Mouse (Mus musculus) myocyte (in vitro differentiated cells): ENCODE measurements around the gene Alk.

Experiments used
- CEBPB ChIP-seq: IDR thresholded peaks from 2 replicates; pipeline ENCODE4 v1.6.1; 2011; ENCODE audit warnings: mild to moderate bottlenecking, moderate library complexity; ENCODE audit not compliant: poor library complexity, insufficient read depth, severe bottlenecking
- E2F4 ChIP-seq: IDR thresholded peaks from one replicate; pipeline ENCODE4 v1.6.1; 2011; ENCODE audit warnings: mild to moderate bottlenecking, control low read depth, moderate library complexity; ENCODE audit not compliant: insufficient read depth
- MAX ChIP-seq: IDR thresholded peaks from one replicate; pipeline ENCODE4 v1.6.1; 2011; ENCODE audit warnings: low read depth, mild to moderate bottlenecking, control low read depth
- MYOD1 ChIP-seq, 3 experiments: IDR thresholded peaks; one replicate each; pipeline ENCODE4 v1.6.1; 2011; ENCODE audit warnings: control low read depth in 2 of 3, low read depth in 2 of 3, mild to moderate bottlenecking in 2 of 3, moderate library complexity in 1 of 3; ENCODE audit not compliant: insufficient read length in 2 of 3, control insufficient read depth in 1 of 3
- MYOG ChIP-seq, 3 experiments: IDR thresholded peaks; one replicate each; pipeline ENCODE4 v1.6.1; 2011; ENCODE audit warnings: control low read depth in 2 of 3, low read depth in 2 of 3, mild to moderate bottlenecking in 2 of 3; ENCODE audit not compliant: insufficient read length in 2 of 3, control insufficient read depth in 1 of 3, insufficient read depth in 1 of 3
- POLR2A ChIP-seq: IDR thresholded peaks from one replicate; pipeline ENCODE4 v1.6.1; 2011; ENCODE audit warnings: low read depth, mild to moderate bottlenecking, control low read depth, moderate library complexity; ENCODE audit not compliant: insufficient read length
- POLR2AphosphoS2 ChIP-seq: IDR thresholded peaks from one replicate; pipeline ENCODE4 v1.6.1; 2011; ENCODE audit warnings: low read depth, control low read depth; ENCODE audit not compliant: insufficient read length
- TCF3 ChIP-seq: IDR thresholded peaks from one replicate; pipeline ENCODE4 v1.6.1; 2011; ENCODE audit warnings: low read depth, control low read depth; ENCODE audit not compliant: insufficient read length
- USF1 ChIP-seq: IDR thresholded peaks from one replicate; pipeline ENCODE4 v1.6.1; 2011; ENCODE audit warnings: low read depth, mild to moderate bottlenecking, control low read depth, moderate library complexity

- TF ChIP-seq POLR2A (no peak), USF1 (no peak), MYOG (IDR thresholded peaks at IDR 0.05; ENCODE audit: control insufficient read depth in 1 of 3, insufficient read depth in 1 of 3, insufficient read length in 2 of 3, low read depth in 2 of 3) (no peak), POLR2AphosphoS2 (no peak), MYOD1 (IDR thresholded peaks at IDR 0.05; ENCODE audit: control insufficient read depth in 1 of 3, insufficient read length in 2 of 3, low read depth in 2 of 3) (no peak), MAX (no peak), E2F4 (no peak), CEBPB (no peak), TCF3 (no peak)
Observed at GRCm38 (mm10) chr17:72528481-72528880, 75.9 kb downstream of the Alk start.
